Mouse (Mus musculus) CH12.LX (cell line): Measurements from ENCODE around the gene Srgap3. TPM values are rescaled to one million over a fixed set of nuclear protein-coding genes. Genes with fewer than 3 reads are reported as not detected.
A peak's percentile ranks its signal among the peaks of the same experiment; 100 is the strongest.

Experiments used
- DNase-seq: peaks from one replicate; pipeline ENCODE4 v3.0.0-alpha.2; 2013; ENCODE audit errors: extremely low read depth
- H3K27ac ChIP-seq: 2 replicates; pipeline ENCODE4 v1.5.1; 2012; ENCODE audit warnings: low read depth, mild to moderate bottlenecking, control low read depth, moderate library complexity; ENCODE audit not compliant: insufficient read depth
- H3K27me3 ChIP-seq: replicated peaks from 2 replicates; pipeline ENCODE3; 2012; ENCODE audit warnings: inconsistent platforms
- H3K36me3 ChIP-seq, 2 experiments: replicated peaks in 1 of 2; 2 replicates each; pipeline versions ENCODE3 to v1.6.1; 2012; ENCODE audit warnings: inconsistent platforms in 1 of 2, low read length in 1 of 2, mild to moderate bottlenecking in 1 of 2, mixed read lengths in 1 of 2, moderate library complexity in 1 of 2; ENCODE audit not compliant: control insufficient read depth in 1 of 2, insufficient read depth in 1 of 2
- H3K4me1 ChIP-seq, 2 experiments: 2 replicates each; pipeline ENCODE4 v1.6.1; 2012; ENCODE audit warnings: inconsistent platforms in 1 of 2, moderate library complexity in 1 of 2; ENCODE audit not compliant: insufficient read depth in 2 of 2, control insufficient read depth in 1 of 2
- H3K4me2 ChIP-seq: 2 replicates; pipeline ENCODE4 v1.6.1; 2012; ENCODE audit warnings: low read depth, mild to moderate bottlenecking, control low read depth; ENCODE audit not compliant: poor library complexity, insufficient read depth, severe bottlenecking
- H3K4me3 ChIP-seq, 3 experiments: fragments of 150-350 bp in 1 of 3; sonication (generic) in 1 of 3; replicated peaks in 1 of 3; 2 replicates each; pipeline versions ENCODE3 to v1.5.1; 2011 to 2012; ENCODE audit warnings: low read depth in 2 of 3, low read length in 2 of 3, mild to moderate bottlenecking in 2 of 3, moderate library complexity in 2 of 3, control low read depth in 1 of 3, improper control_type of control experiment in 1 of 3, inconsistent platforms in 1 of 3, mixed read lengths in 1 of 3; ENCODE audit not compliant: poor library complexity in 1 of 3
- H3K79me2 ChIP-seq: replicated peaks from 2 replicates; pipeline ENCODE4 v1.6.1; 2012; ENCODE audit warnings: mild to moderate bottlenecking, moderate library complexity; ENCODE audit not compliant: control insufficient read depth, poor library complexity, insufficient read depth, severe bottlenecking; ENCODE audit errors: extremely low read depth
- H3K9ac ChIP-seq: 2 replicates; pipeline ENCODE4 v1.6.1; 2012; ENCODE audit warnings: low read depth, mild to moderate bottlenecking, control low read depth, moderate library complexity; ENCODE audit not compliant: insufficient read depth
- H3K9me3 ChIP-seq: replicated peaks from 2 replicates; pipeline ENCODE3; 2012; ENCODE audit warnings: low read length, inconsistent platforms, mixed read lengths
- EP300 ChIP-seq: IDR thresholded peaks from 2 replicates; pipeline ENCODE4 v1.6.1; 2011; ENCODE audit warnings: low read length, improper control_type of control experiment
- IRF4 ChIP-seq: IDR thresholded peaks from 2 replicates; pipeline ENCODE4 v1.6.1; 2014; ENCODE audit warnings: low read depth, mild to moderate bottlenecking, inconsistent platforms, low read length, improper control_type of control experiment
- JUN ChIP-seq: IDR thresholded peaks from 2 replicates; pipeline ENCODE4 v1.6.1; 2011; ENCODE audit warnings: low read depth, mild to moderate bottlenecking, low read length, improper control_type of control experiment, moderate library complexity; ENCODE audit not compliant: insufficient read depth
- JUND ChIP-seq: conservative IDR thresholded peaks from 2 replicates; pipeline ENCODE4 v1.6.1; 2011; ENCODE audit warnings: low read depth, low read length, improper control_type of control experiment
- KAT2A ChIP-seq: IDR thresholded peaks from 2 replicates; pipeline ENCODE4 v1.6.1; 2012; ENCODE audit warnings: low read length, improper control_type of control experiment, inconsistent platforms; ENCODE audit not compliant: insufficient replicate concordance
- MAX ChIP-seq: IDR thresholded peaks from 2 replicates; pipeline ENCODE4 v1.6.1; 2011; ENCODE audit warnings: low read length, improper control_type of control experiment
- NELFE ChIP-seq: IDR thresholded peaks from 2 replicates; pipeline ENCODE4 v1.6.1; 2011; ENCODE audit warnings: low read depth, low read length, improper control_type of control experiment
- NRF1 ChIP-seq: IDR thresholded peaks from 2 replicates; pipeline ENCODE4 v1.6.1; 2014; ENCODE audit warnings: low read depth, mild to moderate bottlenecking, inconsistent platforms, low read length, improper control_type of control experiment, moderate library complexity
- PAX5 ChIP-seq: IDR thresholded peaks from 2 replicates; pipeline ENCODE4 v1.6.1; 2012; ENCODE audit warnings: low read length, inconsistent platforms, mixed read lengths
- POLR2AphosphoS2 ChIP-seq: IDR thresholded peaks from 2 replicates; pipeline ENCODE4 v1.6.1; 2011; ENCODE audit warnings: low read depth, low read length, improper control_type of control experiment
- RCOR1 ChIP-seq: conservative IDR thresholded peaks from 2 replicates; pipeline ENCODE4 v1.6.1; 2012; ENCODE audit warnings: low read depth, mild to moderate bottlenecking, inconsistent platforms, low read length, improper control_type of control experiment
- USF2 ChIP-seq: conservative IDR thresholded peaks from 2 replicates; pipeline ENCODE4 v1.6.1; 2011; ENCODE audit warnings: low read depth, low read length, improper control_type of control experiment
- ZC3H11A ChIP-seq: IDR thresholded peaks from 2 replicates; pipeline ENCODE4 v1.6.1; 2012; ENCODE audit warnings: low read depth, mild to moderate bottlenecking, inconsistent platforms, low read length, improper control_type of control experiment
- ZNF384 ChIP-seq: IDR thresholded peaks from 2 replicates; pipeline ENCODE4 v1.6.1; 2012; ENCODE audit warnings: low read depth, low read length, improper control_type of control experiment, inconsistent platforms
- dilution Hi-C: fragments of 300-500 bp; cut with MboI; formaldehyde crosslinking; loops from 2 replicates; pipeline ENCODE4 v1.14.3; 2020; ENCODE audit warnings: low sequenced_read_pairs; ENCODE audit not compliant: extremely low pct_unique_long_range_greater_than_20kb, extremely low pct_ligation_motif_present
- in situ Hi-C: fragments of 300-500 bp; cut with MboI; formaldehyde crosslinking; loops from 3 replicates; pipeline ENCODE4 v1.14.3; 2019; ENCODE audit warnings: low sequenced_read_pairs, low pct_ligation_motif_present, low pct_unique_long_range_greater_than_20kb, mixed read lengths
- polyA plus RNA-seq: library from polyadenylated mRNA; unstranded; fragments of >175 nt; gene quantifications from 2 replicates; pipeline ENCODE4 v1.2.1, GENCODE M21; 2012; ENCODE audit warnings: low read depth; ENCODE audit not compliant: insufficient read length
- total RNA-seq, 2 experiments: library from RNA; depleted of rRNA; stranded (reverse); fragments of 300-350 nt in 1 of 2; fragments of >200 nt in 1 of 2; gene quantifications; 2 replicates each; pipeline ENCODE4 v1.2.3; 2012 to 2014

Srgap3 gene
- total and polyA plus RNA-seq, 3 experiments: 1.5 to 4.5 (median 2.1) TPM

DNA sequence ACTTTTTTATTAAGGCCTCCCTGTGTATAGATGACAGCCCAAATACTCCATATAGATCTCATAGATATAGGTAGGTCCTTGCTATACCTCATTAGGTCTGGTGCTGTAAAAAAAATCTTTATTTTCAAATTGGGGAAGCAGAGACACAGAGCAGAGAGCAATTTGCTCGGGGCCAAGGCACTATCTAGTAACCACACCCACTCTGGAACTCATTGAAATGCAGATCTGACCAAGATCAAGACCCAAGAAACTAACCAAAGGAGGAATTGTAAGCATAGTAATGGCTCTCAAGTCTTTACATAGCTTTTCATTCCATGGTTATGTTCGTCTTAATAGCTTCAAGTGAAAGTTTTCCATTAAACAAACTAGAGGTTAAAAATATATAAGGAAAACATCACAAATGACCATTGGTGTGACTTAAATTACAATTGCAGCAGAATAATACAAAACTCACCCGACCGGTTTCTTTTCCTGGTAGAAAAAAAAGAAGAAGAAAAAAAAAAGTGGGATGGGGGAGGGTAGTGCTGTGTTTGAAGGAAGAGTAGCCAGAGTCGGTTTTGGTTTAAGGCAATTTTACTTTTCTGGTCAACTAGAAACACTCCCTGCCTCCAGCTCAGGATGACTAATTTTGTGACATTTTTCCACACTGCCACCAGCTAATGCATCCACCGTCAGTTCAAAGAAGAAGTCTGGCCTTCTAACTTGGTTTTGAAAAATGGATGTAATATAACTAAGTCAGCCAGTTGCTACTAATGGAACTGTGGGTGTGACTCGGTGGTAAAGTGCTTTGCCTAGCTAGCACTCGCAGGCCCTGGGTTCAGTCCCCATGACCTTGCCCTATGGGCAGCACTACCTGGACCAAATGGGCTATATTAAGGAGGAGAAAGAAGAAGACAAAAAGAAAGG lies 3.4 kb upstream of the Srgap3 start:
- no peak overlapping the region for H3K9ac ChIP-seq
- peak; percentile 40 for DNase-seq
- H3K27ac ChIP-seq: no peak overlapping the region
- peaks cover 8 to 50% of the 10 kb centered on the region in 2 experiments; a peak in 3 of 4 replicates for H3K4me1 ChIP-seq
- dilution Hi-C loops: no loop called here
- H3K27me3 ChIP-seq: no peaks in the 10 kb centered on the region
- H3K4me2 ChIP-seq: peak overlapping the region; percentile 25; the same call in 1 of the 2 replicates
- in situ Hi-C loops: loop anchor here (5.0 kb wide), 1 partner anchor 233 kb away; no protein-coding TSS in a partner anchor
- no peaks in the 10 kb centered on the region for H3K9me3 ChIP-seq
- no peaks in the 10 kb centered on the region for H3K36me3 ChIP-seq
- no peaks in the 10 kb centered on the region for H3K79me2 ChIP-seq
- H3K4me3 ChIP-seq: no peak overlapping the region
- TF ChIP-seq ZNF384 (peak; percentile 92), NRF1 (no peak), USF2 (no peak), MAX (no peak), POLR2AphosphoS2 (no peak), JUN (no peak), JUND (no peak), RCOR1 (no peak), EP300 (peak; percentile 7; the same call in 1 of the 2 replicates), PAX5 (no peak)

DNA sequence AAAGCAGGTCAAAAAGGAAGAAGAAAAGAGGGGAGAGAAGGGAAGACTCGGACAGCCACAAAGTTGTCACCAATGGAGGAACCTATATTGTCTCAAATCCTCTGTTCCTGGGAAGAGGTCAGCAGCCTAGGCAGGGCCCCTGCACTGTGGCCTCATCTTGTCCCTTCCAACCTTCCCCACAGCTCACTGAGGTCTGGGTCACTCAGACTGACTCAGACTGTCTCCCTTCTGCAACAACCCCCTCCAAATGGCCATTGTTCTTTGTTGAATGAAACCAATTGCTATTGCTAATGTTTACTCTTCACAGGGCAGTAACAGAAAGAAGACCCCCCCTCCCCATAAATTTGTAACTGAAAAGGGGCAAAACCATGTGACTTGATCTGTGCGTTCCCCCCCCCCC lies 2.2 kb upstream of the Srgap3 start:
- Histone ChIP-seq H3K27me3 (no peaks in the 10 kb centered on the region), H3K36me3 (no peaks in the 10 kb centered on the region), H3K9me3 (no peaks in the 10 kb centered on the region), H3K4me1 (peaks cover 8 to 55% of the 10 kb centered on the region in 2 experiments; a peak in 3 of 4 replicates), H3K4me2 (no peak overlapping the region), H3K79me2 (no peaks in the 10 kb centered on the region), H3K9ac (no peak overlapping the region), H3K27ac (0 out of 2 replicates have a peak overlapping the region, but pooled peaks have one; percentile 8), H3K4me3 (no peak overlapping the region)
- in situ Hi-C loops (no loop called here), dilution Hi-C loops (no loop called here)
- DNase-seq: no peak
- TF ChIP-seq NELFE: no peak
- no peak for TF ChIP-seq KAT2A
- TF ChIP-seq ZC3H11A: no peak
- no peak for TF ChIP-seq IRF4
- TF ChIP-seq USF2: no peak
